Mouse (Mus musculus): ENCODE results near the gene Cdk5.
"Not testable (repeated sequence)": the region's sequence is repeated elsewhere in the genome, so short reads cannot be mapped to it uniquely, and the experiment has no call there.

Cdk5 gene

DNA sequence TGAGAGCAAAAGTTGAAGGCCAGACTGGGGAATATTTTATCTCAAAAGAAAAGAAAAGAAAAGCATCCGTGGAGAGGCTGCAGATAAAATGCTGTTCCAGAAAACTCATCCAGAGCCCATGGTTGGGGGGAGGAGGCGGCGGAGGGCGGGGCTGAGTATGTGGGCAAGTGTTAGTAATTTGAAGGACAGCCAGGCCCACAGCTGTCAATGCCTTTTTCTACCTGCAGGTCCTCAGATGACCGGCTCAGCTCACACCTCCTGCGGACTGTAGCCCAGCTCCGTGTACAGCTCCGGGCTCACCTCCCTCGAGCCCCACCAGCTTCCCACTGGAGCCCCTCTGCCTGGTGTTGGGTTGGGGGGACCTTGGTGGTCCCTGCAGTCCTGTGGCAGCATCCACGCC, 23.6 kb downstream of the Cdk5 start:
- DNase-seq (ENCODE audit: low read depth, low spot score) = no peak

- DNase-seq (ENCODE audit: low read depth, low spot score) = not testable (repeated sequence)
These were observed 27.1 kb downstream of the Cdk5 start for GRCm38 (mm10) chr5:24396254-24396653.

GRCm38 (mm10) chr5:24394165-24394894, 29.0 kb downstream of the Cdk5 start:
- peak; percentile 99 for DNase-seq (ENCODE audit: low read depth, low spot score)

DNA sequence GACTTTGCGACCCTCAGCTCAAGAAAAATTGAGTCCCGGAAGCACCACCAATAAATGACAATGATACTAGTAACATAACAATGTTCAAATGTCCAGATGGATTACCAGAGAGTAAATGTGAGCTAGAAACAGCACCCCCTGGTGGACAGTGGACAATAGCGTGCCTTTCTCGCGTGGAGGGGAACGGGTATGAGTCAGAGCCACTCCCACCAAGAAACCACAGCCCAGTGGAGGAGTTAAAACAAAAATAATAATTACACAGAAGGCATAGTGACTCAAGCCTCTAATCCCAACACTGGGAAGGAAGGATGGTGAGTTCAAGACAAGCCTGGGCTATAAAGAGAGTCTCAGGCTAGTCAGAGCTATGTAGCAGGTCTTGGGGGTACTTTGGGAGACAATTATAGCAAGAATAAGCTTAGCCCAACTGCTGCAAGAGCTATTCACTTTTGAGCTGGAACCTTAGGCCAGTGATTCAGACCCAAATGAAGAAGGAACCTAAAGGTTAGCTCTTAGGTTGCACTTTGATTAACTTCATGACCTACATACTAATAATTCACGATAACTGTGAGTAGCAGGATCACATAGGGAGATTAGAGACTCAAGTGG, 29.8 kb downstream of the Cdk5 start, which contains the start of gene Abcb8:
Gene Abcb8, plus strand, starts transcription at position 272 of the 606 bp plus-strand sequence.
- DNase-seq (ENCODE audit: low read depth, low spot score) = peak; percentile 92

GRCm38 (mm10) chr5:24392724-24393123, 30.6 kb downstream of the Cdk5 start:
- DNase-seq (ENCODE audit: low read depth, low spot score) = no peak

DNA sequence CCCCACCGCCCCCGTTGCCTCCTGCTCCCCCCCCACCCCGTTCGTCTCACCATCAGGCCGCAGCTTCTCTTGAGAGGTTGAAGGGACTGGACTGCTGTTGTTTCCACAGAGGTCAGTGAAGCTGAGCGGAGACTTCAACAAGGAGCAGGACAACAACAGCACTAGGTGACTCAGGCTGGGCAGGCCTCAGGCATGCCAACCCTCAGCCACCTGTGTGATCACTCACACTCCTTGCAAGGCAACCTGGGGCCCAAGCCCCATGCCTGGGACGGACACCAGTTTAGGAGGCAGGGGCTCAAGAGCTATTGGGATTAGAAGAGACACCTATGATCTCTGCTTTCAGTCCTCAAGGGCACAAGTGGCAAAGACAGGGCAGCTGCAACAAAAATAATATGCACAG, 31.5 kb downstream of the Cdk5 start, which contains the start of gene Atg9b:
Gene Atg9b, minus strand, starts transcription at position 280 of the 400 bp plus-strand sequence.
- no peak for DNase-seq (ENCODE audit: low read depth, low spot score)

DNA sequence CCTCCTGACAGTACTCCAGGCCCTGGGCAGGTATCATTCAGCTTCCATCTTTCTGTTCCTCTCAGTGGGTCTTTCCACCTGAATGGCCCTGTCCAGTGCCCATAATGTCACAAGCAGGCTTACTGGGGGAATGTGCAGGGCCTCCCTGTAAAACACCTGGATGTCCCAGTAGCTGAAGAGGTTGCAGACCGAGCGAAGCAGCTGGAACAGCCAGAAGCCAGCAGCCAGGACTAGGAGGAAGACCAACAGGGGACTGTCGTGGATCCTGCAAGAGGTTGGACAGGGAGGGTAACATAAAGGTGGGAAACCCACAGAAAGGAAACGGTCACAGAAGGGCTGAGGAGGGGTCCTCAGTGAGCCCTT, 33.7 kb downstream of the Cdk5 start:
- DNase-seq (ENCODE audit: low read depth, low spot score) = no peak

DNA sequence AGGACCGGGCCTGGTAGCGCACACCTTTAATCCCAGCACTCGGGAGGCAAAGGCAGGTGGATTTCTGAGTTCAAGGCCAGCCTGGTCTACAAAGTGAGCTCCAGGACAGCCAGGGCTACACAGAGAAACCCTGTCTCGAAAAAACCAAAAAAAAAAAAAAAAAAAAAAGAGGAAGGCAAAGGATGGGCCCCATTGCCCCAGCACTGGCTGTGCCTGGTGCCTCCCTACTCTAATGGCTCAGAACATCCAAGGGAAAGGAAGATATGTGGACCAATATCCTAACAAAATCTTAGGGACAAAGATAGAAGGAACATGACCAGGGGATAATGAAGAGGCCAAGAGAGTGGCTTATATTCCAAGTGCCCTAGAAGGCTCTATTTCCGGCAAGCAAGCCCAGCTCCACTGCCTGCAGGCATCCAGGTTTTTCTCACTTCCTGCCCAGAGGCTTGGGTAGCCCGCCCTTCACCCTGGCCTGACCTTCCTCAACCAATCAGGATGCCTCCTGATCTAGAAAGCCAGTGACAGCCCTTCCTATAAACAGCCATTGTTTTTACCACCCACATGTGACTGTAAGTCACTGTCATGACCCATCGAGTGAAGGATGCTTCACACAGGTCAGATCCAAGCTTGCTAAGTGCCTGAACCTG, 34.2 kb downstream of the Cdk5 start:
- peak; percentile 91 for DNase-seq (ENCODE audit: low read depth, low spot score)

GRCm38 (mm10) chr5:24388246-24388915, 34.9 kb downstream of the Cdk5 start:
- no peak for DNase-seq (ENCODE audit: low read depth, low spot score)

DNA sequence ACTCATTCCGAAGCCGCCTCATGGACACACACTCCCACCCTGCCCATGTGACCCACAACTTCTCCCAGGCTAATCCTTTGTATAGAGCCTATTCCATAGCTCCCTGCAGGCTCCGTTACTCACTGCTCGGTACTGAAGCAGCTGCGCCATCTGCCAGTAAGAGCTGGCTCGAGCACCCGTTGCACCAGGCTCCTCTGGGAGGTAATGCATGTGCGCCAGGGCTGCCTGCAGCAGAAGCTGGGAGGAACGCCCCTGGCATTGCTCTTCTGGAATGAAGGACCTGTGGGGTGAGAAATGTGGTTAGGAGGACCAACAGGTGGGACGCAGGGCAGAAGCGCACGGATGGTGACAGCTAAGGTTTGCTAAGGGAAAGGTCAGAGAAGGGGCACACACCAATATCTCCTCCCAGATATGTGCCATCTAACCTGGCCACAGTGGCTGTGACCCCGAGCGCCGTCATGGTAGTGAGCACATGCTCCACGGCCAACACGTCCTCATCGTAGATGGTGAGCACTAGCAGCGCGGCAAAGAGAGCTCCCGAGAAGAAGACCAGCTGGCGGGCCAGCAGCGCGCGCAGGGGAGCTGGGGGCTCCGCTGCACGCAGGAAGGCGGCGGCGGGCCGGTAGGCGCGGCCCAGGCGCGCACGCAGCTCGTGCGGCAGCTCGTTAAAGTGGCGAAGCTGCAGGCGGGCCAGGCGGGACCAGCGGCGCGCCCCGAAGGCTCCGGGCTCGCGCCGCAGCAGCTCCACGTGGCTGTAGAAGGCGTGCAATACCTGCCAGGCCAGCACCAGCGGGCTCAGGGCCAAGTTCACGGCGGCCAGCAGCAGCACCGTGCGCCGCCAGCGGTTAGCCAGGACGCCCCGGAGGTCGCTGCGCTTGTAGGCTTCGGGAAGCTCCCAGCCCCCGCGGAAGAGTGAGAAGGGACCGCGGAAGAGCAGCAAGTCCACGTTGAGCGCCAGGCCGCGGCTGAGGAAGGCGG, 35.8 kb downstream of the Cdk5 start:
- peak; percentile 84 for DNase-seq (ENCODE audit: low read depth, low spot score)

- no peak for DNase-seq (ENCODE audit: low read depth, low spot score)
These were observed 37.3 kb downstream of the Cdk5 start for GRCm38 (mm10) chr5:24385887-24386550.

GRCm38 (mm10) chr5:24385374-24385773, 38.0 kb downstream of the Cdk5 start:
- DNase-seq (ENCODE audit: low read depth, low spot score) = no peak

DNA sequence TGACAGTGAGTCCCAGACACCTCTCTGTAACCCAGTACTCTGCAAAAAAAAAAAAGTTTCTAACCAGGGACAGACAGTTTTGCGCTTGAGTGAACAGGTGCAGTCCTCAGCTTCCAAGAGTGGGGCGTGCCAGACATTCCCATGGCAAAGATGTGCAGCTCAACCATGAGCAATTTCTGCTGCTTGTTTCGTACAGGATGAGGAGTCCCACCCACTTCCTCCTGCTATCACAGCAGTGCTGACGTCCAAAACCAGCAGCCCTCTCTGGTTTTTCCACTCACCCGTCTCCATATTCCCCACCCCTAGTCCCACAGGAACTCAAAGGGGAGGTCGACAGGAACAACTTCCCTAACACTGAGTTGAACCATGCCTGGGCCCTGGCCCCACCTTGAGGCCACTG, 38.9 kb downstream of the Cdk5 start:
- DNase-seq (ENCODE audit: low read depth, low spot score) = no peak

- peak; percentile 96 for DNase-seq (ENCODE audit: low read depth, low spot score)
These were observed 40.1 kb downstream of the Cdk5 start for GRCm38 (mm10) chr5:24383026-24383859.

DNA sequence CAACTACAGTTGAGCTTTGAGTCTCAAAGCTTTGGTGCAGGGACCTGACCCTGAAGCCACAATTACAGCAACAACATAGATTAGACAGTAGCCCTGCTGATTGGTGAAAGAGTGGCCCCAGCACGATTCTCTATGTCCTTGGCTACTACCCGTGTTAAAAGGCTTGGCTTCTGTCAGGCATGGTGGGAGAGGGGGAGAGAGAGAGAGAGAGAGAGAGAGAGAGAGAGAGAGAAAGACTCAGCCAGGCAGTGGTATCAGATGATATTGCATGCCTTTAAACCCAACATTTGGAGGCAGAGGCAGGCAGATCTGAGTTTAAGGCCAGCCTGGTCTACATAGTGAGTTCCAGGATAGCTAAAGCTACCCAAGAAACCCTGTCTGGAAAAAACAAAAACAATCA, 41.3 kb downstream of the Cdk5 start:
- no peak for DNase-seq (ENCODE audit: low read depth, low spot score)

DNA sequence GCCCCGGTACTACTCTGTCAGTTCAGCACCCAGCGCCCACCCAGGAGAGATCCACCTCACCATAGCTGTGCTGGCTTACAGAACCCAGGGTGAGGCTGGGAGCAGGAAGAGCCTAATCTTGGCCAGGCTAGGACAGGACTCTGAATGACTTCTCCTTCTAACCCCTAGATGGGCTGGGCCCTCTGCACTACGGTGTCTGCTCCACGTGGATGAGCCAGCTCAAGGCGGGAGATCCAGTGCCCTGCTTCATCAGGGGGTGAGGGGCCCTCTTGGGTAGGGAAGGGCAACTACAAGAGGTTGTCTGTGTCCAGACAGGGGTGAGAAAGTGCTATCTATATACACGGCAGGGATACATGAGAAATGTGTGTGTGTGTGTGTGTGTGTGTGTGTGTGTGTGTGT, 41.8 kb downstream of the Cdk5 start:
- no peak for DNase-seq (ENCODE audit: low read depth, low spot score)

GRCm38 (mm10) chr5:24380499-24380898, 42.8 kb downstream of the Cdk5 start:
- DNase-seq (ENCODE audit: low read depth, low spot score) = no peak

DNA sequence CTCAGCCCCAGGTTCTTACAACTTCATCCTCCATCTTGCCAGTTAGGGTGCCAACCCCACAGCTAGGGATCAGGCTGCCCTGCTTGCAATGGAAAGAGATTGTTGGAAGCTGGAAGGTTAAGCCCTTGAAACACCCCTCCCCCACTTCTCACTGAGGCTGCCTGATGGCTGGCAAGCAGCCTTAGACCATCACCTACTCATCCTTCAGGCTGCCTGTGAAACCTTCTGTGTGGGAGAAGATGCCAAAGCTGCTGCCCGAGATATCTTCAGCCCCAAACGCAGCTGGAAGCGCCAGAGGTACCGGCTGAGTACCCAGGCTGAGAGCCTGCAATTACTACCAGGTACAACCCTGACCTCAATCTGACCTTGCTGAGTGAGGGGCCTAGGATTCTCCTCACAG, 43.8 kb downstream of the Cdk5 start:
- no peak for DNase-seq (ENCODE audit: low read depth, low spot score)

DNA sequence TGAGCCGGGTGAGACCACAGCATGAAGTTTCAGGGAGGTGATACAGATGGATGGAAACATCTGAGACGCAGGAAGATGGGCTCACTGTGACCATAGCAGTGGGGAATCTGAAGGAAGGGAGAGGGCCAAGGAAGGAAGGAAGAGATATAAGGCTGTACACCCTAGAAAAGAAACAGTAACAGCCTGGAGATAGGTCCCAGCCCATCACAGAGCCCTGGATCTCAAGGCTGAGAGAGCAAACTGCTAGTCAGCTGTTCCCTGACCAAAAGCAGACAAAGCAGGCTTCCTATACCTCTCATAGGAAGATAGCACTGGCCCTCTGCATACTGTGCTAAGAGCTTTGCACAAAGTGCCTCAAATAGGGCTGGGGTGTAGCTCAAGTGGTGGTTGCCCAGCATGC, 44.6 kb downstream of the Cdk5 start:
- DNase-seq (ENCODE audit: low read depth, low spot score) = no peak
